Mouse (Mus musculus) frontal cortex, postnatal 14 days (tissue): ENCODE measurements around the gene Cd248.

Experiments used
- DNase-seq, 2 experiments: peaks; one replicate each; pipeline ENCODE4 v3.0.0; 2022; ENCODE audit warnings: low spot score in 2 of 2

Gene Cd248

GRCm38 (mm10) chr19:5052166-5052822, 15.6 kb upstream of the Cd248 start:
- no peak for DNase-seq

GRCm38 (mm10) chr19:5052853-5053252, 15.0 kb upstream of the Cd248 start:
- no peak for DNase-seq

- DNase-seq = no peak
Measured at GRCm38 (mm10) chr19:5053909-5054308, 14.0 kb upstream of the Cd248 start.

- no peak for DNase-seq
Measured at GRCm38 (mm10) chr19:5056251-5056650, 11.6 kb upstream of the Cd248 start.

GRCm38 (mm10) chr19:5057876-5058775, 9.8 kb upstream of the Cd248 start:
- no peak for DNase-seq

GRCm38 (mm10) chr19:5058801-5059771, 8.8 kb upstream of the Cd248 start:
- no peak for DNase-seq

GRCm38 (mm10) chr19:5060365-5061330, 7.2 kb upstream of the Cd248 start:
- no peak for DNase-seq

GRCm38 (mm10) chr19:5062041-5062440, 5.8 kb upstream of the Cd248 start:
- no peak for DNase-seq

- DNase-seq = no peak
Measured at GRCm38 (mm10) chr19:5062446-5062845, 5.4 kb upstream of the Cd248 start.

GRCm38 (mm10) chr19:5065104-5065503, 2.8 kb upstream of the Cd248 start:
- DNase-seq = no peak

GRCm38 (mm10) chr19:5067040-5067799, 658 bp upstream of the Cd248 start:
- no peak for DNase-seq

GRCm38 (mm10) chr19:5068570-5069234, 824 bp downstream of the Cd248 start:
- DNase-seq = no peak

- DNase-seq = no peak
Measured at GRCm38 (mm10) chr19:5069486-5069885, 1.6 kb downstream of the Cd248 start.

GRCm38 (mm10) chr19:5069978-5070377, 2.1 kb downstream of the Cd248 start:
- DNase-seq = no peak

- DNase-seq = no peak
Measured at GRCm38 (mm10) chr19:5071077-5071476, 3.2 kb downstream of the Cd248 start.

GRCm38 (mm10) chr19:5071545-5072369, 3.9 kb downstream of the Cd248 start:
- no peak for DNase-seq

- DNase-seq = no peak
Measured at GRCm38 (mm10) chr19:5072389-5073019, 4.6 kb downstream of the Cd248 start.

GRCm38 (mm10) chr19:5073028-5073427, 5.2 kb downstream of the Cd248 start:
- no peak for DNase-seq
